Mouse (Mus musculus): ENCODE data around the gene Stxbp3. TPM values are rescaled to one million over a fixed set of nuclear protein-coding genes. Genes with fewer than 3 reads are reported as not detected.

Stxbp3 gene
- total RNA-seq, 1 experiment from 2014 or later: 112 TPM

Other genes starting within 250 kb of the Stxbp3 start
- gene Wdr47, start 249.2 kb downstream of the Stxbp3 start, total RNA-seq (2017): 29.6 and 38.4 TPM in 2 replicates
- gene Clcc1, start 186.6 kb downstream of the Stxbp3 start, total RNA-seq (2017): 68.9 and 74.0 TPM in 2 replicates
- 1.6 and 1.7 TPM in 2 replicates for gene Gpsm2, start 118.2 kb downstream of the Stxbp3 start, total RNA-seq (2017)
- not detected in 2 replicates for gene Aknad1, start 100.9 kb downstream of the Stxbp3 start, total RNA-seq (2017)
- gene Fndc7, start 49.5 kb upstream of the Stxbp3 start, total RNA-seq (2017): 0.47 and 0.74 TPM in 2 replicates
- gene Prpf38b, start 71.2 kb upstream of the Stxbp3 start, total RNA-seq (2017): 333 and 503 TPM in 2 replicates
- gene Henmt1, start 99.3 kb upstream of the Stxbp3 start, total RNA-seq (2017): 0.37 TPM in 1 of 2 replicates, not detected in the other
- not detected in 2 replicates for gene Gm9857, start 99.9 kb upstream of the Stxbp3 start, total RNA-seq (2017)
- gene Fam102b, start 187.1 kb upstream of the Stxbp3 start, total RNA-seq (2017): 19.4 and 22.7 TPM in 2 replicates
- not detected in 2 replicates for gene Slc25a54, start 239.9 kb upstream of the Stxbp3 start, total RNA-seq (2017)

Measured in neutrophil, adult 5-6 weeks (primary cell).